Mouse (Mus musculus) myocyte (in vitro differentiated cells): ENCODE results near the gene Il4i1. TPM values are rescaled to one million over a fixed set of nuclear protein-coding genes. Genes with fewer than 3 reads are reported as not detected.

Source experiments
- H3K27me3 ChIP-seq: one replicate; pipeline ENCODE4 v1.6.1; 2011; ENCODE audit not compliant: control insufficient read depth, insufficient read depth, insufficient read length
- H3K36me3 ChIP-seq: one replicate; pipeline ENCODE4 v1.6.1; 2011; ENCODE audit not compliant: control insufficient read depth, insufficient read depth
- H3K4me2 ChIP-seq: one replicate; pipeline ENCODE4 v1.6.1; 2011; ENCODE audit warnings: low read depth, control low read depth
- H3K4me3 ChIP-seq: one replicate; pipeline ENCODE4 v1.5.1; 2011; ENCODE audit warnings: mild to moderate bottlenecking, control low read depth, moderate library complexity
- H3K79me2 ChIP-seq: one replicate; pipeline ENCODE4 v1.6.1; 2011; ENCODE audit not compliant: control insufficient read depth, insufficient read depth
- H3ac ChIP-seq: one replicate; pipeline ENCODE4 v1.6.1; 2011; ENCODE audit not compliant: control insufficient read depth, insufficient read length
- CEBPB ChIP-seq: IDR thresholded peaks from 2 replicates; pipeline ENCODE4 v1.6.1; 2011; ENCODE audit warnings: mild to moderate bottlenecking, moderate library complexity; ENCODE audit not compliant: poor library complexity, insufficient read depth, severe bottlenecking
- E2F4 ChIP-seq: IDR thresholded peaks from one replicate; pipeline ENCODE4 v1.6.1; 2011; ENCODE audit warnings: mild to moderate bottlenecking, control low read depth, moderate library complexity; ENCODE audit not compliant: insufficient read depth
- MAX ChIP-seq: IDR thresholded peaks from one replicate; pipeline ENCODE4 v1.6.1; 2011; ENCODE audit warnings: low read depth, mild to moderate bottlenecking, control low read depth
- MYOD1 ChIP-seq, 3 experiments: IDR thresholded peaks; one replicate each; pipeline ENCODE4 v1.6.1; 2011; ENCODE audit warnings: control low read depth in 2 of 3, low read depth in 2 of 3, mild to moderate bottlenecking in 2 of 3, moderate library complexity in 1 of 3; ENCODE audit not compliant: insufficient read length in 2 of 3, control insufficient read depth in 1 of 3
- MYOG ChIP-seq, 3 experiments: IDR thresholded peaks; one replicate each; pipeline ENCODE4 v1.6.1; 2011; ENCODE audit warnings: control low read depth in 2 of 3, low read depth in 2 of 3, mild to moderate bottlenecking in 2 of 3; ENCODE audit not compliant: insufficient read length in 2 of 3, control insufficient read depth in 1 of 3, insufficient read depth in 1 of 3
- POLR2A ChIP-seq: IDR thresholded peaks from one replicate; pipeline ENCODE4 v1.6.1; 2011; ENCODE audit warnings: low read depth, mild to moderate bottlenecking, control low read depth, moderate library complexity; ENCODE audit not compliant: insufficient read length
- POLR2AphosphoS2 ChIP-seq: IDR thresholded peaks from one replicate; pipeline ENCODE4 v1.6.1; 2011; ENCODE audit warnings: low read depth, control low read depth; ENCODE audit not compliant: insufficient read length
- REST ChIP-seq: IDR thresholded peaks from one replicate; pipeline ENCODE4 v1.6.1; 2011; ENCODE audit warnings: mild to moderate bottlenecking, control low read depth, moderate library complexity; ENCODE audit not compliant: insufficient read depth, insufficient read length
- SRF ChIP-seq: IDR thresholded peaks from one replicate; pipeline ENCODE4 v1.6.1; 2011; ENCODE audit warnings: low read depth; ENCODE audit not compliant: control insufficient read depth, insufficient read length
- TCF12 ChIP-seq: IDR thresholded peaks from one replicate; pipeline ENCODE4 v1.6.1; 2011; ENCODE audit warnings: mild to moderate bottlenecking, control low read depth; ENCODE audit not compliant: poor library complexity, insufficient read depth, severe bottlenecking
- TCF3 ChIP-seq: IDR thresholded peaks from one replicate; pipeline ENCODE4 v1.6.1; 2011; ENCODE audit warnings: low read depth, control low read depth; ENCODE audit not compliant: insufficient read length
- USF1 ChIP-seq: IDR thresholded peaks from one replicate; pipeline ENCODE4 v1.6.1; 2011; ENCODE audit warnings: low read depth, mild to moderate bottlenecking, control low read depth, moderate library complexity
- polyA plus RNA-seq: library from polyadenylated mRNA; unstranded; fragments of >200 nt; fragmentation: generic; extraction: Trizol; gene quantifications from one replicate; pipeline ENCODE4 v1.2.1, GENCODE M21; 2012; ENCODE audit warnings: missing spikeins

Il4i1 gene
- polyA plus RNA-seq, 1 experiment, result 1.9 TPM

DNA sequence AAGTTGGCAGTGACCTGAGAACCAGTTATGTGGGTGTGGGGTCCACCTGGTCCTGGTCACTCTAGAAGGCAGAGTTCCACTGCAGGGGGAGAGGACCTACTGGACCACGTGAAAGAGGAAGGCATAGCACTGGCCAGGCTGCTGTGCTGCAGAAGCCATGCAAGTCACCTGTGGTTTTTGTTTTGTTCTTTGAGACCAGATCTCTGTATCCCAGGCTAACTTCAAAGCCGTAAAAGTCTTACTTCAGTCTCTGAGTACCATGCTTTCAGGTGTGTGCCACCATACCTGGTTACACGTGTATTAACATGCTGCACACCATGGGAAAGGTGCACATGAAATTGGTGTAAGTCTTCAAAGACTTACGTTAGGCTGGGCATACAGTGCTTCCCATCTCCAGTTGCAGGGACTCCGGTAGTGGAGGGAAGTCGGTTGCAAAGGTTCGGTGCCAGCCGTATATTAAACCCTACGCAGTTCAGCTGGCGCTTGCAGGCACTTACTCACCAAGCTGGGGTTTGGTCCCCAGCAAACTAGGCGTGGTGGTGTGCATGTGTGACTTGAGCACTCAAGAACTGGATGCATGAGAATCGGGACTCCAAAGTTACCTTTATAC, 35.5 kb downstream of the Il4i1 start:
- Histone ChIP-seq H3ac (no peak overlapping the region), H3K36me3 (no peaks in the 10 kb centered on the region), H3K4me3 (peak overlapping the region; percentile 94), H3K79me2 (peaks cover 33% of the 10 kb centered on the region), H3K27me3 (no peaks in the 10 kb centered on the region), H3K4me2 (peak overlapping the region; percentile 72)
- TF ChIP-seq REST (no peak), MYOG (IDR thresholded peaks at IDR 0.05; ENCODE audit: control insufficient read depth in 1 of 3, insufficient read depth in 1 of 3, insufficient read length in 2 of 3, low read depth in 2 of 3) (no peak), MYOD1 (IDR thresholded peaks at IDR 0.05; ENCODE audit: control insufficient read depth in 1 of 3, insufficient read length in 2 of 3, low read depth in 2 of 3) (no peak)

- H3K4me2 ChIP-seq, result no peak overlapping the region
- no peaks in the 10 kb centered on the region for H3K27me3 ChIP-seq
- no peak overlapping the region for H3K4me3 ChIP-seq
- no peak overlapping the region for H3ac ChIP-seq
- peaks cover 28% of the 10 kb centered on the region for H3K79me2 ChIP-seq
- TF ChIP-seq POLR2AphosphoS2, result peak; percentile 35
- no peak for TF ChIP-seq POLR2A
- TF ChIP-seq TCF12, result no peak
- no peak for TF ChIP-seq MYOD1 (IDR thresholded peaks at IDR 0.05; ENCODE audit: control insufficient read depth in 1 of 3, insufficient read length in 2 of 3, low read depth in 2 of 3)
- no peaks in the 10 kb centered on the region for H3K36me3 ChIP-seq
These were observed 36.3 kb downstream of the Il4i1 start for GRCm38 (mm10) chr7:44852259-44853027.

DNA sequence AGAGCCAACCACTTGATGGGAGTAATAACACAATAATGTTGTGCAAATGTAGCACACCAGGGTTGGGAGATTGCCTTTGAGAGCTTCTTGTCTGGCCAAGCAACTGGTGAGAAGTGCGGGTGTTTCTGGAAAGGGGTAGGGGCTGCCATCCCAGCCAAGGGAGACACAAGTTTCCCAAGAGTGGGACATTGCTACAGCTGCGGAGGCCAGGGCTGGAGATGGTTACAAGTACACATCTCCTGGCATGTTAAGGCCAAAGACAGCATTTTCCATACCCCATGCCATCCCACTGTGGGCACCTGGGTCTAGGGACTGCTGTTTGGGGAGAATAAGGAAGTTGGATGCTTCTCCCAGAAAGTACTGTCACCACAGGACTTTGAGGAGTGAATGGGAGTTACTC, 36.9 kb downstream of the Il4i1 start:
- H3K4me3 ChIP-seq, result no peak overlapping the region

DNA sequence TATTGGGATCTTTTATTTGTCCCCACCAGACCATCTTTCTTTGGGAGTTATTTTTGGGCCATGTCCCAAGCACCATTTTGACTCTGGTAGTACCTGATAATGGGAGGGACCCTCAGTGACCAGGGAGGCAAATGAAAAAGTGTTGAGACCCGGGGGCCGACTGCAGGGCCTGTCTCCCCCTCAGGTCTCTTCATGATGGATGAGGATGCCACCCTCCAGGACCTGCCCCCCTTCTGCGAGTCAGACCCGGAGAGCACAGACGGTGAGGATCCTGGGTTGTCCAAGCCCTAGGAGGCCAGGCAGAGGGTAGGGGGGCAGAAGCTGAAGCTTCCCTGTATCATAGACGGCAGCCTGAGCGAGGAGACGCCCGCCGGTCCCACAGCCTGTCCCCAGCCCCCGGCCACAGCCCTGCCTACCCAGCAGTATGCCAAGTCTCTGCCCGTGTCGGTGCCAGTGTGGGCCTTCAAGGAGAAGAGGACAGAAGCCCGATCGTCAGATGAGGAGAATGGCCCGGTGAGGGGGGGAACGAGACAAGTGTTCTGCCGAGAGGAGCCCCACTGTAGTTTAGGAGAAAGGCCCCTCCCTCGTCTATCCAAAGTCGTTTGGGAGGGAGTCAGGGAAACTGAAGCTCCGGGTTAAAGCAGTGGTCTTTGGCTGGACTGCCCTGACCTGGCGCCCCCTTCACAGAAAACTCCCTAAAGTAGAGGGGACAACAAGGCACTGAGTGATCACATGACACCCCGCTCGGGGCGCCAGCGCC, 37.6 kb downstream of the Il4i1 start:
- Histone ChIP-seq H3K27me3 (no peaks in the 10 kb centered on the region), H3K79me2 (peaks cover 22% of the 10 kb centered on the region), H3K4me3 (peak overlapping the region; percentile 30), H3K36me3 (no peaks in the 10 kb centered on the region), H3K4me2 (peak overlapping the region; percentile 77), H3ac (peak overlapping the region; percentile 12)
- TF ChIP-seq SRF (no peak), USF1 (peak; percentile 34)

More for the DNA sequence above, 36.9 kb downstream of the Il4i1 start:
- H3K79me2 ChIP-seq, result peaks cover 22% of the 10 kb centered on the region
- H3K27me3 ChIP-seq, result no peaks in the 10 kb centered on the region
- no peaks in the 10 kb centered on the region for H3K36me3 ChIP-seq
- H3K4me2 ChIP-seq, result peak overlapping the region; percentile 77
- no peak for TF ChIP-seq TCF3
- TF ChIP-seq POLR2AphosphoS2, result peak; percentile 36
- no peak overlapping the region for H3ac ChIP-seq

DNA sequence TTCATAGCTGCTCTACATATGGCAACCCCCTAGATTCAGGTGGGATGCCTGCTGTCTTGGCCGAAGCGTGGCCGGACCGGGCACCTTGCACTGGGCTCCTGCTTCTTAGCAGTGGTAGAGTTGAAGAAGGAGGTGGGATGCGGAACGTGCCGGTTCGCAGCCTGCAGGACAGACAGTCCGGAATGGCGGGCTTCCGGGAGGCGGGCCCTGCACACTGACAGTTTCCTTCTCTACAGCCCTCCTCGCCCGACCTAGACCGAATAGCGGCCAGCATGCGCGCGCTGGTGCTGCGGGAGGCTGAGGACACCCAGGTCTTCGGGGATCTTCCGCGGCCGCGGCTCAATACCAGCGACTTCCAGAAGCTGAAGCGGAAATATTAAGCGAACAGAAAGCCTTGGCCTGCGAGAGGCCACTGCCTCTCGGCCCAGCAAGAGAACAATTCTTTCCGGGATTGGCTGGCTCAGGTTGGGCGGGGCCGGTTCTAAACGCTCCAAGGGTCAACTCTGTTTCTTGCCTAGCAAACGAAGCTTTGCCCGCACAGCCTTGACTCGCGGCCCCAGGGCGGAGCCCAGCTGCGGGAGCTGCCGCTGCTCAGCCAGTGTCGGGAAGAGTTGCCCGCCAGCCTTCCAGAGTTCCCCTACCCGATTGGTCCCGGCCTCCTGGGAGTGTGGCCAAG, 38.3 kb downstream of the Il4i1 start:
- peak overlapping the region; percentile 77 for H3K4me2 ChIP-seq
- no peaks in the 10 kb centered on the region for H3K27me3 ChIP-seq
- H3K79me2 ChIP-seq, result peaks cover 26% of the 10 kb centered on the region
- H3ac ChIP-seq, result peak overlapping the region; percentile 12
- H3K4me3 ChIP-seq, result peak overlapping the region; percentile 30
- H3K36me3 ChIP-seq, result no peaks in the 10 kb centered on the region
- TF ChIP-seq USF1 (no peak), MYOG (IDR thresholded peaks at IDR 0.05; ENCODE audit: control insufficient read depth in 1 of 3, insufficient read depth in 1 of 3, insufficient read length in 2 of 3, low read depth in 2 of 3) (no peak), CEBPB (no peak), MYOD1 (IDR thresholded peaks at IDR 0.05; ENCODE audit: control insufficient read depth in 1 of 3, insufficient read length in 2 of 3, low read depth in 2 of 3) (no peak), TCF3 (no peak), SRF (no peak), REST (no peak), POLR2A (peak; percentile 56), MAX (no peak), E2F4 (no peak), POLR2AphosphoS2 (peak; percentile 86), TCF12 (no peak)
